Mouse (Mus musculus): ENCODE measurements at regions not wholly inside any gene's neighbourhood (a gene's known extent, or its start where the extent isn't known, plus 50 kb on each side); places are given as distances from the start of the nearest gene placed in this dataset.
A peak's percentile ranks its signal among the peaks of the same experiment; 100 is the strongest.
"Not testable (repeated sequence)": the region's sequence is repeated elsewhere in the genome, so short reads cannot be mapped to it uniquely, and the experiment has no call there.

GRCm38 (mm10) chr13:12680954-12681571, 115.4 kb downstream of the Ero1lb start:
- not testable (repeated sequence) for H3K27ac ChIP-seq (ENCODE audit: low read length); H3K36me3 ChIP-seq (ENCODE audit: control insufficient read depth, insufficient read depth, low read length); H3K4me2 ChIP-seq (ENCODE audit: low read depth, low read length); H3K4me3 ChIP-seq (ENCODE audit: low read length); H3K9ac ChIP-seq (ENCODE audit: low read depth, low read length); H3K4me1 ChIP-seq (ENCODE audit: control insufficient read depth, insufficient read depth, low read length); H3K27me3 ChIP-seq (replicated peaks; ENCODE audit: control insufficient read depth, insufficient read depth, low read length); H3K9me3 ChIP-seq (ENCODE audit: control insufficient read depth, low read length)
- ATAC-seq: peak; percentile 50; the same call in 1 of the 2 replicates
- 72% methylated on average over 4 of the region's 6 CpGs for WGBS

- H3K4me3 ChIP-seq (ENCODE audit: low read length): peak overlapping the region; percentile 21
- not testable (repeated sequence) for H3K36me3 ChIP-seq (ENCODE audit: control insufficient read depth, insufficient read depth, low read length); H3K4me1 ChIP-seq (ENCODE audit: control insufficient read depth, insufficient read depth, low read length); H3K9me3 ChIP-seq (ENCODE audit: control insufficient read depth, low read length); H3K27me3 ChIP-seq (replicated peaks; ENCODE audit: control insufficient read depth, insufficient read depth, low read length); H3K27ac ChIP-seq (ENCODE audit: low read length)
- peak overlapping the region; percentile 49 for H3K4me2 ChIP-seq (ENCODE audit: low read depth, low read length)
- peak; percentile 85 for ATAC-seq
- WGBS: 12% methylated on average over 19 of the region's 19 CpGs
- peak overlapping the region; percentile 48; the same call in 1 of the 2 replicates for H3K9ac ChIP-seq (ENCODE audit: low read depth, low read length)
Observed at GRCm38 (mm10) chr13:12680283-12680953, 114.7 kb downstream of the Ero1lb start.

DNA sequence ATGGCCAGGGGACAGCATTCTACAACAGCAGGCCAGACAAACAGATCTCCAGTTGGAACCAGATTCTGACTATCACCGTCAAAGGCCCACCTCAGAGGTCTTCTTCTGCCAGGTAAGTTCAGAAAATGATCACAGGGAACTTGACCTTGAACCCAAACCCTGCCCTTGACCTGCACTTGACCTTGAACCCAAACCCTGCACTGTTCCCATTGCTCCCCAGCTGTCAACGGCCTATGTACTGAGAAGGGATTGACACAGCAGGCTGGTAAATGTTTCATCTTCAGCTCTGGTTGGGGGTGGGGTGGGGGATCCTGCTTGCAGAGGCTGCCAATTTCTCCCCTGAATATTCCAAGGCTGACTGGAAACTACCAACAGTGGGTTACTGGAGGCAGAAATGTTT, 111.7 kb downstream of the Ero1lb start:
- Histone ChIP-seq H3K27ac (ENCODE audit: low read length) (no peak overlapping the region), H3K36me3 (ENCODE audit: control insufficient read depth, insufficient read depth, low read length) (no peaks in the 10 kb centered on the region), H3K4me3 (ENCODE audit: low read length) (no peak overlapping the region), H3K4me2 (ENCODE audit: low read depth, low read length) (no peak overlapping the region), H3K4me1 (ENCODE audit: control insufficient read depth, insufficient read depth, low read length) (no peaks in the 10 kb centered on the region), H3K9ac (ENCODE audit: low read depth, low read length) (no peak overlapping the region), H3K9me3 (ENCODE audit: control insufficient read depth, low read length) (no peaks in the 10 kb centered on the region), H3K27me3 (replicated peaks; ENCODE audit: control insufficient read depth, insufficient read depth, low read length) (no peaks in the 10 kb centered on the region)
- no peak for ATAC-seq
- 72% methylated on average over 2 of the region's 2 CpGs for WGBS

DNA sequence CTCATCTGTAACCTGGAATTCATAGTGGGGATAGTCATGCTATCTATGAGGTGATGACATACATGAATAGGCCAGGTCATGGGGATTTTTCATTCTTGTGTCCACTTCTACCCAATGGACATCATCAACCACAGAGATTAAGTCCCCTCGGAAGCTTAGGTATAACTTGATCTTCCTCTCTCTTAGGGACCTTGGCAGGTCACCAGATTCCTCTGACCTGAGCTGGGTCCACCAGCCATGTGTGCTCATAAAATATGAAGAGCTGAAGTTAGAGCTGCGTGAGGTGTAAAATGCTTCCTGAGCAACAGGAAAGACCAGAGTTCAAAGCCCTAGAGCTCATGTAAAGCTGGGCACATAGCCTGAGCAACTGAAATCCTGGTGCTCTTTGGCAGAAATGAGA, 105.3 kb downstream of the Ero1lb start:
- H3K36me3 ChIP-seq (ENCODE audit: control insufficient read depth, insufficient read depth, low read length); ATAC-seq: not testable (repeated sequence)
- 93% methylated on average over 2 of the region's 2 CpGs for WGBS

GRCm38 (mm10) chr13:12668742-12669141, 103.1 kb downstream of the Ero1lb start:
- H3K27ac ChIP-seq (ENCODE audit: low read length); H3K4me2 ChIP-seq (ENCODE audit: low read depth, low read length); H3K36me3 ChIP-seq (ENCODE audit: control insufficient read depth, insufficient read depth, low read length); H3K27me3 ChIP-seq (replicated peaks; ENCODE audit: control insufficient read depth, insufficient read depth, low read length); ATAC-seq; H3K4me3 ChIP-seq (ENCODE audit: low read length); H3K9me3 ChIP-seq (ENCODE audit: control insufficient read depth, low read length); H3K9ac ChIP-seq (ENCODE audit: low read depth, low read length); H3K4me1 ChIP-seq (ENCODE audit: control insufficient read depth, insufficient read depth, low read length): not testable (repeated sequence)
- WGBS: no CpG with 5 or more reads among the region's 7 CpGs

More for the DNA sequence above, 105.3 kb downstream of the Ero1lb start:
- not testable (repeated sequence) for H3K9me3 ChIP-seq (ENCODE audit: control insufficient read depth, low read length); H3K4me3 ChIP-seq (ENCODE audit: low read length); H3K4me1 ChIP-seq (ENCODE audit: control insufficient read depth, insufficient read depth, low read length); H3K27ac ChIP-seq (ENCODE audit: low read length); H3K9ac ChIP-seq (ENCODE audit: low read depth, low read length); H3K27me3 ChIP-seq (replicated peaks; ENCODE audit: control insufficient read depth, insufficient read depth, low read length); H3K4me2 ChIP-seq (ENCODE audit: low read depth, low read length)

DNA sequence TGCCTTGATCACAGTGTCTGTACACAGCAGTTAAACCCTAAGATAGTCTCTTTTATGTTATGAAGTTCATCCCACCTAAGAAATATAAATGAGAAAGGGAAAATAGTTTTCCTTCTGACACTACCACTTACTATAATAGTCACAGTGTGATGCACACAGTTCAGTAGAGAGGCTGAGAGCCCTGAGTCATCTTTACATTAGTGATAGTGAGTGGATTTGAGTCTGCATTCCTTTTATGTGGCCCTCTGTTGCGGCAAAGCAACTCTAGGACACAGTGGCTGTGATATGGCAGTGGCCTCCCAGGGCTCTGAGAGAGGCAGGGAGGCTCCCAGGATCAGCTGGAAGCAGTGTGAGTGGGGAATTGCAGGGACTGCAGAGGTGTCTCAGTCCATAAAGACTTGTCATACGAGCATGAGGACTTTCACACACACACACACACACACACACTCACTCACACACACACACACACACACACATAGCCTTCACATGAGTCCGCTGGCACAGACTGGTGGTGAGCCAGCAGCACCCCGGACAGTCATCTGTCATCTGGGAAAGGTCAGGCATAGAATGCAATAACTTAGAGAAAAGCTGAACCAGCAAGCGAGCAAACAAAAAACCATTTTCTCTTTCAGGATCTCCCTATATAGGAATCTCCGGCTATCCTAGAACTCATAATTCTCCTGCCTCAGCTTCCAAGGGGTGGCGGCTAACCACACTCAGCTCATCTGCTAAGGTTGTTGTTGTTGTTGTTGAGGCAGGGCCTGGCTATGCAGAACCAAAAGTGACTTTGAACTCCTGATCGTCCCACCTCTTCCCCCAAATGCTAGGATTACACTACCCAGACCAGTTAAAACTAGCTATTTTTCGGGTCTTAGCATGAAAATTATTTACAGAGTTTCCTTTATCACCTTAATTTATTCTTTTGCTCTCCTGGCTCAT, 102.3 kb downstream of the Ero1lb start:
- not testable (repeated sequence) for H3K4me3 ChIP-seq (ENCODE audit: low read length); H3K9me3 ChIP-seq (ENCODE audit: control insufficient read depth, low read length); H3K4me1 ChIP-seq (ENCODE audit: control insufficient read depth, insufficient read depth, low read length); H3K27me3 ChIP-seq (replicated peaks; ENCODE audit: control insufficient read depth, insufficient read depth, low read length); ATAC-seq; H3K27ac ChIP-seq (ENCODE audit: low read length); H3K36me3 ChIP-seq (ENCODE audit: control insufficient read depth, insufficient read depth, low read length); H3K9ac ChIP-seq (ENCODE audit: low read depth, low read length); H3K4me2 ChIP-seq (ENCODE audit: low read depth, low read length)
- WGBS: 71% methylated on average over 8 of the region's 9 CpGs

GRCm38 (mm10) chr13:12666050-12666449, 100.4 kb downstream of the Ero1lb start:
- H3K4me2 ChIP-seq (ENCODE audit: low read depth, low read length); H3K9me3 ChIP-seq (ENCODE audit: control insufficient read depth, low read length); H3K9ac ChIP-seq (ENCODE audit: low read depth, low read length); H3K4me3 ChIP-seq (ENCODE audit: low read length); H3K4me1 ChIP-seq (ENCODE audit: control insufficient read depth, insufficient read depth, low read length); ATAC-seq; H3K27me3 ChIP-seq (replicated peaks; ENCODE audit: control insufficient read depth, insufficient read depth, low read length); H3K27ac ChIP-seq (ENCODE audit: low read length); H3K36me3 ChIP-seq (ENCODE audit: control insufficient read depth, insufficient read depth, low read length): not testable (repeated sequence)
- WGBS: 91% methylated on average over 3 of the region's 3 CpGs
